Mouse (Mus musculus) brain, adult 2 months (tissue): ENCODE results near the gene Cluh.

ENCODE experiments used
- DNase-seq: peaks from one replicate; pipeline ENCODE4 v3.0.0; 2011; ENCODE audit warnings: low read depth, low spot score

The Cluh gene

DNA sequence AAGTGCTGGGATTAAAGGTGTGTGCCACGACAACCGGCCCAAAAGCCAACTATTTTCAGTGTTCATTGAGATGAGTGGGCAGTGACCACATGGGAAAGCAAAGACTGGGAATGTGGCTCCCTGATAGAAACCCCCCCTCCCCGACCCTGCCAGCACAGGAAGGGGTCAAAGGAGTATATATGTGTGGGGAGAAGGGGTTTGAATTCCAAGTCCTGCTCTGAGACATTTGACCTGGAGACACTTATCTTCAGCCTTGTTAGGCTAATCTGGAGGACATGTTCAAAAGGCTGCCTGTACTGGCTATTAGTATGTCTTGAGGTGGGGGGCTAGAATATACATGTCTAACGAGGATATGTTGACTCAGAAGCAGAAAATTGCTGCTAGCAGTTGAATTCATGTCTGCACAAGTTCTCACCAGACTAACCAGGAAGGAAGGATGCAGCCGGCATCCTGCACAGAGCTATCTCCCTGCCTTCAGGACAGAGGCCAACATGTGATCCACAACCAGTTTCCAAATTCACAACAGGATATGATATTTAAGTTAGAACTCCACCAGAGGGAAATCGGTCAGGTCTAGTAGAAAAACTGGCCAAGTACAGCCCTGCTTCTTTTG lies 23.7 kb downstream of the Cluh start:
- DNase-seq = no peak

DNA sequence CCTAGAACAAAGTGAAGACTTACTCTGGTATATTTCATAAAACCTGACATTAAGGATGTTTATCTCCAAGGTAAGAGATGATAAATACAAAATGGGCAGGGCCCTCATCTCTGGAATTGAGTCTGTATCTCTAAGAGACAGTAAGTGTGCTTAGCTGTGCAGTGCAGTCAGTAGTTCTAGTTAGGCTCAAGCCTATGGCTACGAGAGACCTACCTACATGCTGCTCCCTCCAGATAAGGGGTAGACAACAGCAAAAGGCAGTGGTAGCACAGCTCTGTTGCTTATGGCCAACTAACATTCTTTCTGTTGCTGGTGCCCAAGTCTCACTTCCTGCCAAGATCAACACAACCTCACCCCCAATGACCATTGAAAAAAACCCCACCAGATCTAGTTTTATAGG lies 24.3 kb downstream of the Cluh start:
- no peak for DNase-seq

DNA sequence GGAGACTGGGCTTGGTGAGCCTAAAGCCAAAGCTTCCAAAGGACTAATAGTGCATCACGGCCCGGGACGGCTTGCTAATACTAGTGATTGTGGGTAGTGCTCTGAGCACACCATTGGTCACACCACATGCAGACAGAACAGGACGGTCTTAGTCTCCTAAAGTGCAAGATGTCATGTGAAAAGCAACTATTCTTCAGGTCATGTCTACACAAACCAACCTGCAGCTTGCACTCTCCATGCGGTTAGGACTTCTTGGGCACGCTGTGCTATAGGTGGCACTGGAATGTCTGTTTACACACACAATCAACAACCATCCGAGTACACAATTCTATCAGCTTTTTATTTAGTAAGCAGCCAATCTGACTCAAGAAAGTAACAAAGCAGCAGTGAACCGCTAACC lies 25.4 kb downstream of the Cluh start:
- DNase-seq = no peak

DNA sequence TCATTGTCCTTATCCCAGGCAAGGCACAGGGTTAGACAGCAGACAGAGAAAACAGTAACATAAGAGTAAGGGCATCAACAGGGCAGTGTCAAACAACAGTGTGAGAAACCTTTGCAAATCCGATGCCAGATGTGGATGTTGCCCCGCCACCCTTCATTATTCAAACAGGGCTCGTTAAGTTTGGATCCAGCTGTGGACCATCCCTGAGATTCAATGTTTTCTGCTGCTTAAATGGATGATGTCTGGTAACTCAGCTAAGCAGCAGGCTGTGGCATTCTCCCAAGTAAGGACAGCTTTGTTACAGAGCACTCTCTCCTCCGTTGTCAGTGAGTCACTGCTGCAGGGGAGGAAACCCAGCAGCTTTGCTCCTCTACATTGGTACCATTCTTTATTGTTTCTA lies 25.9 kb downstream of the Cluh start:
- DNase-seq = peak; percentile 88

- no peak for DNase-seq
These were observed 42.9 kb downstream of the Cluh start for GRCm38 (mm10) chr11:74692151-74692550.

DNA sequence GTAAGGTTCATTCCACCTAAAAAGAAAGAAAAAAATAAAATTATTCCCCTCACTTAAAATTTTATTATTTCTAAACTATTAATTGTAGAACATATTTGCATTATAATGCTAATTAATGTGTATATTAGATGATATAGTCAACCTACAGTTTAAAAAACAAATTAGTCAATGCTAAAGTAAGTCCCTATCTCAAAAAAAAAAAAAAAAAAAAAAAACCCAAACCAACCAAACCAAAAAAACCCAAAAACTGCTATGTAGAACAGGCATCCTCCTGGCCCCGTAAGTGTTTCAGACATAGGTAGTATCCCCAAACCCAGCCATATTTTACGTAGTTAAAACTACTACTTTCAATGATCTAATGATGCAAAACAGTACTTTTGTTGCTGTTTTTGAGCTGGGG lies 50.2 kb downstream of the Cluh start:
- no peak for DNase-seq

- no peak for DNase-seq
These were observed 54.8 kb downstream of the Cluh start for GRCm38 (mm10) chr11:74704068-74704467.

GRCm38 (mm10) chr11:74708781-74709180 lies 59.5 kb downstream of the Cluh start:
- DNase-seq = no peak

DNA sequence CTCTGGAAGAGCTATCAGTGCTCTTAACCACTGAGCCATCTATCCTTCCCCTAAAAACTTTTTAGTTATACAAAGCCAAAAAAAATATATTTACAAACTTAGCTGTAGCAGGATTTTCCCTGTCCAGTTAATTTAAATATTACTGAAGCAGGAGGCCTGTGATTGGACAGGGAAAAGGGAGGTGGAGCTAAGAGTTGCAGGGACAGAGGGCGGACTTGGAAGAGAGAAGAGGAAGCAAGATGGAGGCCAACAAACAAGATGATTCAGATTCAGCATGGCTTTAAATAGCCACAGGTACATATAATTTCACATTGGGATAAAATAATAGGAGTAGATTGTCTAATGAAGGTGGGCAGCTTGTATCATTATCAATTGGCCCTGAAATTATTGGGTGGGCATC lies 61.4 kb downstream of the Cluh start:
- no peak for DNase-seq

GRCm38 (mm10) chr11:74715971-74716525 lies 66.8 kb downstream of the Cluh start:
- peak; percentile 53 for DNase-seq
